Mouse (Mus musculus) kidney, adult 11 months (tissue): ENCODE measurements around the gene Trim54.

Experiments
- DNase-seq: peaks from one replicate; pipeline ENCODE4 v3.0.0; 2022

The Trim54 gene

GRCm38 (mm10) chr5:31116354-31116753 is at the start of gene Trim54:
Gene Trim54 (plus strand): TSS chr5:31116712.
- DNase-seq, result no peak

GRCm38 (mm10) chr5:31069810-31070209 is 46.7 kb upstream of the Trim54 start:
- DNase-seq, result no peak

GRCm38 (mm10) chr5:31071059-31071458 is 45.5 kb upstream of the Trim54 start:
- DNase-seq, result no peak

- DNase-seq, result no peak
Measured at GRCm38 (mm10) chr5:31071821-31072220, 44.7 kb upstream of the Trim54 start.

GRCm38 (mm10) chr5:31073176-31073575 is 43.3 kb upstream of the Trim54 start:
- no peak for DNase-seq

GRCm38 (mm10) chr5:31076346-31076745 is 40.2 kb upstream of the Trim54 start:
- DNase-seq, result no peak

- DNase-seq, result no peak
Measured at GRCm38 (mm10) chr5:31080059-31080794, 36.3 kb upstream of the Trim54 start.

- DNase-seq, result no peak
Measured at GRCm38 (mm10) chr5:31080795-31081164, 35.7 kb upstream of the Trim54 start.

GRCm38 (mm10) chr5:31081386-31081785 is 35.1 kb upstream of the Trim54 start:
- DNase-seq, result no peak

GRCm38 (mm10) chr5:31082355-31082754 is 34.2 kb upstream of the Trim54 start:
- no peak for DNase-seq

GRCm38 (mm10) chr5:31082935-31083625 is 33.4 kb upstream of the Trim54 start:
- DNase-seq, result peak; percentile 48

- no peak for DNase-seq
Measured at GRCm38 (mm10) chr5:31083949-31084348, 32.6 kb upstream of the Trim54 start.

- DNase-seq, result no peak
Measured at GRCm38 (mm10) chr5:31086606-31087005, 29.9 kb upstream of the Trim54 start.

- DNase-seq, result no peak
Measured at GRCm38 (mm10) chr5:31087131-31087530, 29.4 kb upstream of the Trim54 start.

- no peak for DNase-seq
Measured at GRCm38 (mm10) chr5:31092231-31092975, 24.1 kb upstream of the Trim54 start.

- DNase-seq, result peak; percentile 49
Measured at GRCm38 (mm10) chr5:31093151-31094041, 23.1 kb upstream of the Trim54 start.

- DNase-seq, result no peak
Measured at GRCm38 (mm10) chr5:31094100-31094798, 22.3 kb upstream of the Trim54 start.

GRCm38 (mm10) chr5:31094799-31095691 is 21.5 kb upstream of the Trim54 start:
- peak; percentile 30 for DNase-seq

- no peak for DNase-seq
Measured at GRCm38 (mm10) chr5:31095711-31096480, 20.6 kb upstream of the Trim54 start.

GRCm38 (mm10) chr5:31105814-31106335 is 10.6 kb upstream of the Trim54 start, which contains the start of gene Dnajc5g:
Gene Dnajc5g (plus strand): TSS chr5:31106285.
- DNase-seq, result no peak
